Mouse (Mus musculus) myocyte (in vitro differentiated cells): ENCODE data around the gene Mrtfa.

Experiments used
- E2F4 ChIP-seq: IDR thresholded peaks from one replicate; pipeline ENCODE4 v1.6.1; 2011; ENCODE audit warnings: mild to moderate bottlenecking, control low read depth, moderate library complexity; ENCODE audit not compliant: insufficient read depth
- POLR2A ChIP-seq: IDR thresholded peaks from one replicate; pipeline ENCODE4 v1.6.1; 2011; ENCODE audit warnings: low read depth, mild to moderate bottlenecking, control low read depth, moderate library complexity; ENCODE audit not compliant: insufficient read length
- POLR2AphosphoS2 ChIP-seq: IDR thresholded peaks from one replicate; pipeline ENCODE4 v1.6.1; 2011; ENCODE audit warnings: low read depth, control low read depth; ENCODE audit not compliant: insufficient read length
- TCF12 ChIP-seq: IDR thresholded peaks from one replicate; pipeline ENCODE4 v1.6.1; 2011; ENCODE audit warnings: mild to moderate bottlenecking, control low read depth; ENCODE audit not compliant: poor library complexity, insufficient read depth, severe bottlenecking
- TCF3 ChIP-seq: IDR thresholded peaks from one replicate; pipeline ENCODE4 v1.6.1; 2011; ENCODE audit warnings: low read depth, control low read depth; ENCODE audit not compliant: insufficient read length

DNA sequence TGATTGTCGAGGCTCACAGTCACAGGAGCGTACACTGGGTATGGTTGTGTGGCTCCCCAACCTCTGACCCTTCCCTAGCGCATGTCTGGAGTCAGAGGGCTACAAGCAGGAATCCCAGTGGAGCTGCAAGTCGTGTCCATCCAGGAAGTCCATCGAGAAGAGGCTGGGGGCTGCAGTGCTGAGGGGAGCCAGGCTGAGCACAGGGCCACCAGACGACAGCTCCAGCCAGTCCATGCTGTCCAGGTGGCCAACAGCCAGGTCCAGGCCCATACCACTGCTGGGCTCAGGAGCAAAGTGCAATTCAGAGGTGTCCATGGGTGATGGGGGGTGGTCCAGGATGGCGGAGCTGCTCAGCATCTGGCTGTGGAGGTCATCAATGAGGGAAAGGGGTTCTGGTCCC, 177.4 kb downstream of the Mrtfa start:
- no peak for TF ChIP-seq E2F4
- TF ChIP-seq POLR2A: peak; percentile 19
- TF ChIP-seq TCF12: no peak
- no peak for TF ChIP-seq POLR2AphosphoS2
- no peak for TF ChIP-seq TCF3
